Mouse (Mus musculus) hindbrain, embryonic 11.5 days (tissue): ENCODE data around the gene Brox. TPM values are rescaled to one million over a fixed set of nuclear protein-coding genes. Genes with fewer than 3 reads are reported as not detected.
"Not testable (repeated sequence)": the region's sequence is repeated elsewhere in the genome, so short reads cannot be mapped to it uniquely, and the experiment has no call there.

Experiments used
- ATAC-seq: fragments of 200-750 bp; cut with Nextera tagmentation; 2 replicates; pipeline ENCODE4 v1.8.0; 2017; ENCODE audit warnings: mild to moderate bottlenecking, moderate TSS enrichment, moderate library complexity; ENCODE audit not compliant: low FRiP score
- DNase-seq: peaks from one replicate; pipeline ENCODE4 v3.0.0-alpha.2; 2015; ENCODE audit warnings: low spot score
- H3K27ac ChIP-seq: fragments of 300-500 bp; sonication (generic); 2 replicates; pipeline ENCODE4 v1.5.1; 2014; ENCODE audit warnings: mild to moderate bottlenecking, low read depth, low read length
- H3K27me3 ChIP-seq: fragments of 300-500 bp; sonication (generic); 2 replicates; pipeline ENCODE4 v1.6.1; 2014; ENCODE audit warnings: mild to moderate bottlenecking, low read length, moderate library complexity, mixed read lengths; ENCODE audit not compliant: control insufficient read depth, insufficient read depth
- H3K36me3 ChIP-seq: fragments of 300-500 bp; sonication (generic); 2 replicates; pipeline ENCODE4 v1.6.1; 2014; ENCODE audit warnings: mild to moderate bottlenecking, low read length, moderate library complexity, mixed read lengths; ENCODE audit not compliant: control insufficient read depth, insufficient read depth
- H3K4me1 ChIP-seq: fragments of 300-500 bp; sonication (generic); replicated peaks from 2 replicates; pipeline ENCODE4 v1.6.1; 2014; ENCODE audit warnings: low read length, mixed read lengths; ENCODE audit not compliant: control insufficient read depth, insufficient read depth
- H3K4me2 ChIP-seq: fragments of 300-500 bp; sonication (generic); replicated peaks from 2 replicates; pipeline ENCODE4 v1.6.1; 2014; ENCODE audit warnings: mild to moderate bottlenecking, low read depth, low read length
- H3K4me3 ChIP-seq: fragments of 300-500 bp; sonication (generic); 2 replicates; pipeline ENCODE4 v1.5.1; 2014; ENCODE audit warnings: low read depth, low read length
- H3K9ac ChIP-seq: fragments of 300-500 bp; sonication (generic); 2 replicates; pipeline ENCODE4 v1.6.1; 2014; ENCODE audit warnings: low read depth, low read length
- H3K9me3 ChIP-seq: fragments of 300-500 bp; sonication (generic); 2 replicates; pipeline ENCODE4 v1.6.1; 2016; ENCODE audit warnings: low read length; ENCODE audit not compliant: control insufficient read depth
- WGBS: fragments of 180-500 bp; shearing (Covaris S2); extraction: QIAGEN DNeasy Blood & Tissue Kit; methylation state at CpG from one replicate; pipeline ENCODE4 v1.1.7; 2014; 5-methylcytosine and 5-hydroxymethylcytosine counted together
- polyA plus RNA-seq: library from polyadenylated mRNA; unstranded; fragments of >200 nt; fragmentation: Nextera tagmentation; extraction: Ambion mirVana; gene quantifications from 2 replicates; pipeline ENCODE4 v1.2.1, GENCODE M21; 2014

The Brox gene
- polyA plus RNA-seq, 1 experiment from 2014 or later, result 73.1 TPM

DNA sequence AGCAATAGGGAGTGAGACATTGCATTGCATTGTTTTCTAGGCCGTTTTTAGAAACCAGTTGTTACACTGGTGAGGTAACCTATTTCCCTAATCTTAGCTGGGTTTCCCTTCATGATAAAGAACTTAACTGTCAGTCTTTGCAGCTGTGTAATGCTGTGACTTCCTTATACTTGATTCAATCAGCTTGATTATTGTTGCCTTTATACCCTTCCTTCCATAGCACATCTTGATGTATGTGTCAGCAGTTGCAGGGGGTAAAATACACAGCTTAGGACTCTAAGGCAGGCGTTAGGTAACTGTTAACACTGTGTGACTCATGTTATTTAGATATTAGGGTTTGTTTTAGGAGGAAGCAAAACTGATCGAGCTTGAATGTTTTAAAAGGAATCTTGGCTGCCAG is 23.6 kb upstream of the Brox start:
- Histone ChIP-seq H3K9me3 (no peaks in the 10 kb centered on the region), H3K27me3 (no peaks in the 10 kb centered on the region), H3K36me3 (peaks cover 6% of the 10 kb centered on the region), H3K4me3 (no peak overlapping the region), H3K27ac (no peak overlapping the region), H3K4me2 (no peak overlapping the region), H3K9ac (no peak overlapping the region), H3K4me1 (no peaks in the 10 kb centered on the region)
- no peak for DNase-seq
- WGBS, result 82% methylated on average over 3 of the region's 3 CpGs
- ATAC-seq, result no peak

DNA sequence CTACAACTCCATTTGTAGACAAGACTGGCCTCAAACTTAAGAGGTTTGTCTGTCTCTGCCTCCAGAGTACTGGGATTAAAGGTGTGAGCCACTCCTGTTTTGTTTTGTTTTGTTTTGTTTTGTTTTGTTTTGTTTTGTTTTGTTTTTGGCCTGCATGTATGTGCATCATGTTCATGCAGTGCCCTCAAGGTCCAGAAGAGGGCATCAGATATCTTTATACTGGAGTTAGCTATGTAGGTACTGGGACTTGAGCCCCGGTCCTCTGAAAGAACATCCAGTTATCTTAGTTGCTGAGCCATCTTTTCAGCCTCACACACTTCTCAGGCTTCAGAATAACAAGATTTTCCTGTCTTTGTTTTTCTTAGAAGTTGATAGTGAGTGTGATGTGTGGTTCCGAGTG is 18.7 kb upstream of the Brox start:
- 91% methylated on average over 2 of the region's 2 CpGs for WGBS
- no peak overlapping the region for H3K4me3 ChIP-seq
- no peaks in the 10 kb centered on the region for H3K27me3 ChIP-seq
- DNase-seq (no peak), ATAC-seq (no peak)
- H3K36me3 ChIP-seq, result no peaks in the 10 kb centered on the region
- H3K4me1 ChIP-seq, result no peaks in the 10 kb centered on the region
- no peak overlapping the region for H3K27ac ChIP-seq
- no peak overlapping the region for H3K9ac ChIP-seq
- no peaks in the 10 kb centered on the region for H3K9me3 ChIP-seq
- no peak overlapping the region for H3K4me2 ChIP-seq

DNA sequence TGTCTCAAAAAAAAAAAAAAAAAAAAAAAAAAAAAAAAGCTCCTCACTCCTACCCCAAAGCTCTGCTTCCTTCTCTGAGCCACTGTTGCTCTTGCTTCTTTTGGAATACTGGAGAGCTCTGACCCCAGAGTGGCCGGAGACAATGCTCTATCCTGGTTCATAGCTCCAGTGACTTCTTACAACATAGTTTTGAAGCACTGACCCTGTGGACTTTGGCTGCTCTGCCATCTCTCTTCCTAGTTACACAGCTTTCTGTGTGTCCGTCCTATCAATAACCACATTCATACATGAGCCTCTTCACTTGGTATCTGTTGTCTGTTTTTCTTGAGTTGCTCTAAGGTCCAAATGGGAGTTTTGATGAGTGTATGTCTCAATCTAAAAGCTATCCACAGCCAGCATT is 15.0 kb upstream of the Brox start:
- WGBS, result 95% methylated on average over 2 of the region's 2 CpGs

DNA sequence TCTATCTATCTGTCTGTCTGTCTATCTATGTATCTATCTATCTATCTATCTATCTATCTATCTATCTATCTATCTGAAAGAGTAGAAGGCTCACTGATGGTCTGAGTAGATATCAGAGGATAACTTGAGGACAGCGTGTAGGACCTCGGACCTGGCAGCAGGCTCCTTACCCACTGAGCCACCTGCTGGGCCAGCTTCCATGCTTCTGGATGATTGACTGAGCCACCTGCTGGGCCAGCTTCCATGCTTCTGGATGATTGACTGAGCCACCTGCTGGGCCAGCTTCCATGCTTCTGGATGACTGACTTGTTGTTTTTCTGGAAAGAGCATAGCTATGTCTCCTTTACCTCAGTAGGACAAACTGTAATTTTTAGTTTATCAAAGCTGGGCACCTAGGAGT is 12.5 kb upstream of the Brox start:
- not testable (repeated sequence) for H3K4me2 ChIP-seq, H3K4me3 ChIP-seq, H3K27ac ChIP-seq, ATAC-seq, DNase-seq, H3K27me3 ChIP-seq, H3K4me1 ChIP-seq, H3K36me3 ChIP-seq, H3K9me3 ChIP-seq, H3K9ac ChIP-seq
- 47% methylated on average over 2 of the region's 2 CpGs for WGBS

More for the DNA sequence above, 15.0 kb upstream of the Brox start:
- ATAC-seq, result no peak
- H3K9me3 ChIP-seq, result no peaks in the 10 kb centered on the region
- DNase-seq, result no peak
- H3K4me3 ChIP-seq, result no peak overlapping the region
- no peaks in the 10 kb centered on the region for H3K4me1 ChIP-seq
- H3K4me2 ChIP-seq, result no peak overlapping the region
- no peaks in the 10 kb centered on the region for H3K27me3 ChIP-seq
- no peaks in the 10 kb centered on the region for H3K36me3 ChIP-seq
- no peak overlapping the region for H3K9ac ChIP-seq
- no peak overlapping the region for H3K27ac ChIP-seq

DNA sequence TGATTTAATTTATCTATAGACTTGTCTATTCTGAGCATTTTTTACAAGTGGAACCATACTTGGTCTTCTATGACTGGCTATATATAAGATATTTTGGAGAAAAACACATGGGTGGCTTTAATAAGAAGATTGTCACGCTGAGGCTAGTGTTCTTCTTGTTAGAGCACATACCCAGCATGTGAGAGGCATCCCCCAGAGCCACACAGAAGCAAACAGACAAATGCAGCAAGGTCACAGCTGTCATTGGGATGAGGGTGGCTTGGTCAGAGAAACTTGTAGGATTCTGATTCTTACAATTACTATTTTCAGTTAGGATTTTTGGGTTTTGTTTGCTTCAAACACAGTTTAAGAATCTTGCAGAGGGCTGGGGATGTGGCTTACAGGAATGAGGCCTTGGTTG is 11.4 kb upstream of the Brox start:
- no peak overlapping the region for H3K4me3 ChIP-seq
- no peaks in the 10 kb centered on the region for H3K9me3 ChIP-seq
- H3K36me3 ChIP-seq, result no peaks in the 10 kb centered on the region
- no peaks in the 10 kb centered on the region for H3K27me3 ChIP-seq
- no peak overlapping the region for H3K27ac ChIP-seq
- no peaks in the 10 kb centered on the region for H3K4me1 ChIP-seq
- DNase-seq (no peak), ATAC-seq (no peak)
- H3K4me2 ChIP-seq, result no peak overlapping the region
- no peak overlapping the region for H3K9ac ChIP-seq
- 86% methylated on average over 1 of the region's 1 CpGs for WGBS

DNA sequence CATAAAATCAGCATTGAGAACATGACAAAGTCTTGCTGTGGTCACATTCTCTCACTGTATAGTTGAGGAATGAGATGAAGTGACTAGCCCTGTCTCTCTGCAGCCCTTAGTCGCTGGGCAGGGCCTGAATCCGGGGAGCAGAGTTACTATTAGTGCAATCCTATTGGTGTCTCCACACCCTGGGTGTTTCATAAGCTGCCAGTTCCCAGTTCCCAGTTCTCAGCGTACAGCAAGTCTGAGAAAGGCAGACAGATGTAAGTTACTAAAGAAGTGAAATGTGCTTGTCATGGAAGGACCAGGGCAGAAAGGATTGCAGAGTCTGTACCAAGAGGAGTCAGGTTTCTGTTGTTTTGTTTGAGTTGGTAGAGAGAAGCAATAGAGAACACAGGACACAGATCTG is 10.5 kb upstream of the Brox start:
- no peak overlapping the region for H3K9ac ChIP-seq
- ATAC-seq (no peak), DNase-seq (no peak)
- H3K27ac ChIP-seq, result no peak overlapping the region
- no peaks in the 10 kb centered on the region for H3K27me3 ChIP-seq
- no peaks in the 10 kb centered on the region for H3K4me1 ChIP-seq
- no peaks in the 10 kb centered on the region for H3K9me3 ChIP-seq
- no peaks in the 10 kb centered on the region for H3K36me3 ChIP-seq
- 82% methylated on average over 3 of the region's 3 CpGs for WGBS
- H3K4me2 ChIP-seq, result no peak overlapping the region
- no peak overlapping the region for H3K4me3 ChIP-seq

DNA sequence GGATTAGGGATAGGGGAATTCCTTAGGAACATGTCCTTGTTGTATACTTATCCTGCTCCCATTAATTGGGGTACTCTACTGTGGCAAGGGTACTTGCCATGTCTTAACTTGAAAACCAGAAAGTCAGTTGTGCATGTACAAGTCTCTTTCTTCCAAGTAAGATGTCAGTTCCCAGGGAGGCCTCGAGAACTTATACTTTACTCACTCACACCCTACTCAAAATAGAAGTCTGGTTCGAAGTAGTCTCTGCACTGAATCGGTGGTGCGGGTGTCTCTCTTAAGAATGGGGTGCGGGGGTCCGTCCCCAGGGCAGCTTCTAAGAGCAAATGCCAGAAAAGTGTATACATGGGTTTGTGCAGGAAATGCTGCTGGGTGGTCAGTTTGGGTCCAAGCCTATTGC is 2.1 kb upstream of the Brox start:
- no peaks in the 10 kb centered on the region for H3K4me1 ChIP-seq
- no peak overlapping the region for H3K4me2 ChIP-seq
- no peak overlapping the region for H3K9ac ChIP-seq
- H3K27me3 ChIP-seq, result no peaks in the 10 kb centered on the region
- ATAC-seq, result no peak
- no peak overlapping the region for H3K27ac ChIP-seq
- no peaks in the 10 kb centered on the region for H3K9me3 ChIP-seq
- DNase-seq, result peak; percentile 96
- 89% methylated on average over 6 of the region's 6 CpGs for WGBS
- H3K36me3 ChIP-seq, result no peaks in the 10 kb centered on the region
- no peak overlapping the region for H3K4me3 ChIP-seq

DNA sequence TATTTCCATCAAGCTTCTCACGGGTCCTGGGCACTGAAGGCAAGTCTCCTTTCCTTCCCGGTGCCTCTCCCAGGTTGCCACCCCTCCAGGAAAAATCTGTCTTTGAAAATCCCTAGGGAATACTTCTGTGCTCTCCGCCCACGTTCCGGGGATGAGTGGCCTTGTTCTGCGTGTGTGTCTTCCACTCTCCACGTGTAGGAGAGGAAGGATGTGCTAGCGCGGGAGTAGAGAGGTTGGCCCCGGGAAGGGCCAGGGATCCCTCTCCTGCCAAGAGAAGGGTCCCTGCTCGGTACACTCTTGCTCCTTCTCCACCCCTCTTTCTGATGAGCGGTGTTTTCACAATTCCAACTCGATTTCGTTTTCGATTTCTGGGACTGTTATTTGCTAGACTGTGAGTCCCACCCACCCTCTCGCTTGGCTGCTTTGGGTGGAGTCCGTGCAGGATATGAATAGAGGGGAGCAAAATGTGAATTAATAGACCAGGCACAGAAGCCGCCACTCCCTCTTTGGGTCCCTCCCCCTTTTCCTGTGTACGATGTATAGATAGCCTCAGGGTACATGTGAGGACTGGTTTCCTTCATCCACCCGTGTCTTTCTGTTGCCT is 919 bp upstream of the Brox start:
- no peaks in the 10 kb centered on the region for H3K4me1 ChIP-seq
- DNase-seq (peak; percentile 69), ATAC-seq (peak; percentile 26; the same call in 1 of the 2 replicates)
- 1% methylated on average over 20 of the region's 20 CpGs for WGBS
- peak overlapping the region; percentile 48 for H3K4me3 ChIP-seq
- no peaks in the 10 kb centered on the region for H3K27me3 ChIP-seq
- peak overlapping the region; percentile 3; the same call in 1 of the 2 replicates for H3K27ac ChIP-seq
- H3K4me2 ChIP-seq, result peak overlapping the region; percentile 45
- H3K36me3 ChIP-seq, result no peaks in the 10 kb centered on the region
- H3K9ac ChIP-seq, result peak overlapping the region; percentile 28
- no peaks in the 10 kb centered on the region for H3K9me3 ChIP-seq

DNA sequence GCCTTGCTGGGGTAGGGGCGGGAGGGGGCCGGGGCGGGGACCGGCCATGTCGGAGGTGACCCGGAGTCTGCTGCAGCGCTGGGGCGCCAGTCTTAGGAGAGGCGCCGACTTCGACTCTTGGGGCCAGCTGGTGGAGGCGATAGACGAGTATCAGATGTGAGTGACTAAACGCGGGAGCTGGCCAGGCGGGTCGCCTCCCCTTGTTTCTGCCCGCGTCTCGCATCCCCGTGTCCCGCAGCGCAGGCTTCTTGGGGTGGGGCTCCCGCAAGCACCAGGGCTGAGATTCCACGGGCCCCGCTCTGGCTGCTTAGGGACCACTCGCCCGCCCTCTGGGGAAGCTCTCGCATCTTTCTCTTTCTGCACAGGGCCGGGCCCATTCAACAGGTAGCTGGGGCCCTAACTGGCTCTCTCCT is 410 bp upstream of the Brox start:
- Histone ChIP-seq H3K9ac (peak overlapping the region; percentile 28), H3K4me2 (peak overlapping the region; percentile 45), H3K27ac (peak overlapping the region; percentile 3; the same call in 1 of the 2 replicates)

More for the DNA sequence above, 410 bp upstream of the Brox start:
- Histone ChIP-seq H3K4me3 (peak overlapping the region; percentile 48), H3K4me1 (no peaks in the 10 kb centered on the region), H3K9me3 (no peaks in the 10 kb centered on the region), H3K27me3 (no peaks in the 10 kb centered on the region), H3K36me3 (no peaks in the 10 kb centered on the region)
- ATAC-seq (no peak; the same call in 1 of the 2 replicates), DNase-seq (peak; percentile 68)
- WGBS, result 0% methylated on average over 22 of the region's 30 CpGs
